Mouse (Mus musculus) kidney, adult 18-20 months (tissue): ENCODE data around the gene Gm20388.
"Not testable (repeated sequence)": the region's sequence is repeated elsewhere in the genome, so short reads cannot be mapped to it uniquely, and the experiment has no call there.

Experiments used
- DNase-seq: peaks from one replicate; pipeline ENCODE4 v3.0.0; 2021

Gm20388 gene

DNA sequence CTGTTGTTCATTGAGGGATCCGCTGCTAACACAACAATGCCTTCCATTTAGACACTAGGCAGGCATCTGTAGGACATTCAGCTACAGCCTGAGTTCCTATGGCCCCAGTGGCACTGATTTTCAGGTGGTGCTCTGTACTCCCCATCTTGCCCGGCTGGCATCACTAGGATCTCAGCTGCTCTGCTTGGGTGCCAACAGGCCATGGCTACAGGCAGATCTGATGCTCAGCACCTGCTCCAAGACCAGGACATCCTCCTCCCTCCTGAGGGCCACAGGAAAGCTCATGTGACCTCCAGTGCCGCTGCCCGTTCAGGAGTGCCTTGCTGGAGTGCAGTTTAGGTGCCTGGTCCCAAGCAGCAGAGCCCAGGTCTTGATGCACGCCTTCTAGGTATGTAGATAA is 1721.8 kb downstream of the Gm20388 start:
- no peak for DNase-seq

DNA sequence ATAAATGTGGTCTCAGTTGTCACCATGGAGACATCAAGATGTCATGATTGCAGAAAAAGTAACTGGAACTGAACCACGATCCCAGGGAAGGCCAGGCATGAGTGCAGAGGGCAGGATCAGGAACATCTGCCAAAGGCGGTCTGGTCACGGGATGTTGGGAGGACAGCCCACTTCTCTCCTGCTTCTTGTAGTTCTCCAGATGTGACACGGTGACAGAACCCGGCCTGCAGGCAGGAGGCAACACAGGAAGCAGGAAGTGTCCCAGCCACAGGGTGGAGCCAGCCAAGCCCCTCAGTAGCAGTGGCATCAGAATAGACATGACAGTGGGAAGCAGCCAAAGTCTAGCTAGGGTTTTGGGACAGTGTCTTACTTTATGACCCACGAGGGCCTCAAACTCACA is 1724.9 kb downstream of the Gm20388 start:
- peak; percentile 65 for DNase-seq

DNA sequence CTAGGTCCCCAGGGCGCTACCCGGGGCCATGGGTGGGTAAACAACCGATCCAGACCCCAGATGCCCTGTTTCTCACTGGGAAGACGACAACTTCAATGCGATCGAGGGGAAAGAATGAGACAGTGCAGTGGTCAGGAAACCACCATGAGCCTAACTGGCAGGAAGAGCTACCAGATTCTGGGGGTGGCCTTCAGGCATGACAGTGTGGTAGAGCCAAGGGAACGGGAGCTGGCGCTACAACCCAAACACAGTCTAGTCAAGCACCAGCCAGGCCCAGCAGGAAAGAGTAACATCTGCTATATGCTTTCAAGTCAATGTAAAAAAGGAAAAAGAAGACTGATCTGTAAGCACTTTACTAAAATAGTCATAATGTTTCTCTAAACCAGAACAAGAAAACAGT is 1725.5 kb downstream of the Gm20388 start:
- no peak for DNase-seq

DNA sequence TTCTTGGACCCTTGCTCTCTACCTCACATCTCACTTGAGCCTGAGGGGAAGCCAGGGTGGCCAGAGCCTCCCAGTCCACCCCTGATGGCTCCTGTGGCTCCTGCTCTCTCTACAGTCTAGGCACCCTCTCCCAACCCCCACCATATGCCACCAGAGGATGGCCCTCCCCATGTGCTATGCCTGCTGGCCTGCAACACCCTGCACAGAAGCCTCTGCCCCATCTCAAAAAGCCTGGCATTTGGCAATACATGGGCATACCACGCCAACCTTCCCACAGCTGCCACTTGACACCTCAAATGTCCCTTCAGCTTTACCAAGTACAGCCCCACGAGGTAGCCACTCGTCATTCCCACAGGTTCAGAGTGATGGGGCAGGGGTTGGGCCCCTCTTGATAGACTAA is 1732.2 kb downstream of the Gm20388 start:
- DNase-seq: no peak

DNA sequence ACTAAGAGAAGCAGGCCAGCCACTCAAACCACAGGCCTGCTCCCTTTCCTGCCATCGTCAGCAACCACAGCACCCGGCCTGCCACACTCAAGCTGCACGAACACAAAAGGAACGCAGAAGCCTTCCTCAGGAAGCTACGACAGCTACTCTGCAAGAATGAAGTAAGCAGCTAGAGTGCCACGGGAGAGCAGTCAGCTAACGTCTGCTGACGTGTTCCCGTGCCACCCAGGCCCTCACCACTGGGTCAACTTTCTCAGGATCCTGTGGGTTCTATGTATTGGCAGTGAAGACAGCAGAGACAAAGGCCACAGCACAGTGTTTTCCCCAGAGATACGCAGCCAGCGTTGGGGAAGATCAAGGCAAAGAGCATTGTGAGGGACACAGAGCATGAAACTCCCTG is 1732.7 kb downstream of the Gm20388 start:
- DNase-seq: no peak

DNA sequence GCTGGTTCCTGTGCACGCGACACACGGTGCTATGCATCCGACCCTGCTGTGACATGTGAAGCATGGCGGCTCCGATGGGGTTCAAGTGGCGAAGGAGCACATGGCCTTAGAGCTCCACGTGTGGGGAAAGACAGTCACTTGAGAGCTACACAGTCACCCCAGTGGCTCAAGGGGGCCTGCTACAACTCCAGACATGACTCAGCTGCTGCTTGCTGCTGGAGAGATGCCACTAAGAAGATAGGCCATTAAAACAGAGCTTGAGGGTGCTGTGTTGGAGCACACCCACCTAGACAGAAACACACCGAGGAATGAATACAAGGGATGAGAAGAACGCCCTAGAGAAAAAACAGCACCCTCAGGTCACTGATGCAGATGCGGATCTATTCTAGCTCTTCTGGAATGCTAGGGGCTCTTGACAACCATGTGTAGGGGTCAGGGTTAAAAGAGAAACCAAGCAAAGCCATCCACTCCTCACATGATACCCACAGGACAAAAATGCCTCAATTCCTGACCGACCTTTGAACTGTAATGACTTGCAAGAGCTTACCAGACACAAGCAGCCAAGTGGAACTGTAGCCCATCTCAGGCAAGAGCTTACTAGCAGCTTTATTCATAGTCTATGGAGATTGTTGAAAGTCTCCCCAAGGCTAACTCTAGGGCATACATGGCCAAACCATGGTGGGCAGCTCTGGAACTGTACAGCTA is 1737.0 kb downstream of the Gm20388 start:
- peak; percentile 65 for DNase-seq

DNA sequence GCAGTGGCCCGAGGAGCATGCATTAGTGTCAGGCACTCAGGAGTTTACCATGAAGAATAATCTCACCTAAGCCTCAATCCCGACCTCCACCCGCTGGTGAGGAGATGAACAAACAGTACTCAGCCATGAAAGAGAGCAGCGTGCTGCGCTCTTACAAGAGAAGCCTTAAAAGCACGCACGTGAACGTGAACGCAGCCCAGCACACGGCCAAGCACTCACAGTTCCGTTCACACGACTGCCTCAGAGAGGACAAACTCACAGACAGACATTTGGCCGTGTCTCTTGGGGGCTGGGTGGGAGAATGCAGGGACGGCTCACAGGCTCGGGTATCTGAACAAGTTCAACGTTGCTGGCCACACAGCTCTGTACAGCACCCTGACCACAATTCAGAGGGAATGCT is 1737.8 kb downstream of the Gm20388 start:
- peak; percentile 49 for DNase-seq

DNA sequence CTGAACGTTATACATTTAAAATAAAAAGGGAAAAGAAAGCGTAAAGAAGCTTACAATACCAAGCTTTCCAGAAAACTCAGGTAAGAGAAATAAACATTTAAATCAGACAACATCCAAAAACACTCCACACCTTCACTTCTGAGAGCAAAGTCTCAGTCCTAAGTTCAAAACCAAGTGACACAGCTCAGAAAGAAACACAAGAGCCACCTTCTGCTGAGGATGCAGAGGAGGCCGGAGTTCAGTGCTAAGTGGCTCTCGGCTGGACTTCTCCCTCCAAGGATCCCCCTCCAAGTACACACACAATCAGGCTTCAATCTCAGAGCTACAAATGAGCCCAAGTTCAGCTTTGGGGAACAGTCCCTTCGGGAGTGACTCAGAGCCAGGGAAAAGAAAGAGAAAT is 1738.8 kb downstream of the Gm20388 start:
- DNase-seq: no peak

DNA sequence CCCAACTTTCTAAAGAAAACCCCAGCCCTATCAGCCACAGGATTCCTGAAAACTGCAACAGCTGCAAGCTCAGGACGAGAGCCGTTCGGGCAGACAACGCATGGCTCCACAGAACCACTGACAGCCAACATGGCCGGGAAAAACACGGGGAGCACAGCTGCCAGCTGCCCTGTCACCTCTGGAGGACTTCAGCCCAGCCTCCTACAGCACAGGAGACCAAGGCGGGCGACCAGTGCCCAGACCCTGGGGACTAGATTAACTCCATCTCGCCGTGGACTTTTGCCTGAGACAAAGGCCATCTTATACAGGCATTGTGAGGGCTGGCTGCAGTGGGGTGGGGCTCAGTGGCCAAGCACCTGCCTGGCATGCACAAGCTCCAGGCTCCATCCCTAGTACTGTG is 1739.3 kb downstream of the Gm20388 start:
- peak; percentile 54 for DNase-seq

DNA sequence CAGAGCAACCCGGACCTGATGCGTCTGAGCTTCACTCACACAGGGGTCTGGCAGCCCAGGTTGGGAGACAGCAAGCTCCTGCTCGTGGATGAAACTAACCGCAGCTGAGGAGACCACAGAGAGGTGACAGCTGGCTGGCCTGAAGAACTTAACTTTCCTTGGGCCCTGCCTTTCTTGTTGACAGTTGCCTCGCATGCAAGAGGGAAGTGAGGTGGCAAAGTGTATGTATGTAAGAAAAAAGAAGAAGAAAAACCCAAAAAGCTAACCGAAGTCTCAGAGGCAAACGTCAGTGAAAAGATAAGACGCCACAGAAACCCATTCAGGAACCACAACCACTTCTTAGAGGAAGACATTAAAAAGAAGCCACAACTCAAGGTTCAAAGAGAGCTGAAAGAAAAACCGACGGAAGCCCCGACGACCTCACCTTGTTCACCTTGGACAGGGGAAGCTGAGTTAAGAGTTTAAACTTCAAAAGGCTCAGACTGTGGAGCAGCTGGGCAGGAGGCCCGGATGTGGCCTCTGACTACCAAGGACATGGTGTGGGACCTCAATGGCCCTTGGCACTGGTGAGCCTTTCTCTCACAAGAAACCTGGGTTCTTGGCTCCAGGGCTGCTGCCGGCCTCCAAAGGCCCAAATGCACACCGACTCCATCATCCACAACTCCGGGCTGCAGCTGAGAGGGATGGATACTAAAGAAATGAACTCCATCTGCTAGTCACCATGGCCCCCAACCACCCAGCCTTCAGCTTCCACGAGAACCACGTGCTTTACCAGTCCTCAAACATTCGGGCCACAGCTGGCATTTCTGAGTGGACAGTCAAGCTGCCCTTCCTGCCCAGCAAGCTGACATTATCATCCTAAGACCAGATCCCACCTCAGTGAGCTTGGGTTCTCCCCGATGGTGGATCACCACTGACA is 1740.0 kb downstream of the Gm20388 start:
- peak; percentile 57 for DNase-seq

DNA sequence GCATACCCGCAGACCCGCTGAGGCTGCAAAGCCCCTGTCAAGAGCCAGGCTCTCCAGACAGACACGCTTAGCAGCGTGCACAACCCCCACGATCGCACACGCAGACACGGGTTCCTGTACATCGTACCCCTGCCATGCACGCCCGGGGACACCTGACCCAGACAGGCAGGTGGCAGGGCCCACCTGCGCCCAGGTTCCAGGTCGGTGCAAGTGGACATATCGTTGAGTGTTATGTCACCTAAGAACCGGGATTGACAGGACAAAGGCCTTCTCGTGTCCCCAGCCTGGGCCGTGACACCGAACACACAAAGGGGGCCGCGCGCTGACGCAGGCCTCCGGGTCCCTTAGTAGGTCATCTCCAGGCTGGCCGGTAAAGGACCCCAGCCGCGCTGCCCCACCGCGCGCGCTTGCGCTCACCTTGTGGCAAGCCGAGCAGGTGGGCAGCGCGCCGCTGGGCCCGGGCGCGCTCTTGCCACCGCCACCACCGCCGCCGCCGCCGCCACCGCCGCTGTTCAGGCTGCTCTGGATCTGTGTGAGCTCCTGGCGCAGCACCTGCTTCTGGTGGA is 1740.8 kb downstream of the Gm20388 start:
- DNase-seq: no peak

DNA sequence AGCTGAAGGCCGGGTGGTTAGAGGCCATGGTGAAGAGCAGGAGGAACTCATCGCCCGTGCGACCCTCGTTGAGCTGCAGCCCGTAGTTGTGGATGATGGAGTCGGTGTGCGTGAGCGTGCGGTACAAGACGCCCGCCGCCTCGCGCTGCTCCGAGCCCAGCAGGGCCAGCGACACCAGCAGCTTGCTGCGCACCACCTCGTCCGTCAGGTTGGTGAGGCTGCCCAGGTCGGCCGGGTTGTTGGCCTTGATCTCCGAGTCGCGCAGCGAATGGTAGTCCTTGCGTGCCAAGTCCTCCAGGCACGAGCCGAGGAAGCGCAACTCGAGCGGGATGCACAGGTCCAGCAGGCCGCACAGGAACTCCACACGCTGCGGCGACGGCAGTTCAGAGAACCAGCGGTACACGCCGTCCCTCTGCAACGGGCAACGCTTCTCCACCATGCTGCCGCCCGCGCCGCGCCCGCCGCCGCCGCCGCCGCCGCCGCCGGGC is 1741.3 kb downstream of the Gm20388 start:
- DNase-seq: peak; percentile 68

DNA sequence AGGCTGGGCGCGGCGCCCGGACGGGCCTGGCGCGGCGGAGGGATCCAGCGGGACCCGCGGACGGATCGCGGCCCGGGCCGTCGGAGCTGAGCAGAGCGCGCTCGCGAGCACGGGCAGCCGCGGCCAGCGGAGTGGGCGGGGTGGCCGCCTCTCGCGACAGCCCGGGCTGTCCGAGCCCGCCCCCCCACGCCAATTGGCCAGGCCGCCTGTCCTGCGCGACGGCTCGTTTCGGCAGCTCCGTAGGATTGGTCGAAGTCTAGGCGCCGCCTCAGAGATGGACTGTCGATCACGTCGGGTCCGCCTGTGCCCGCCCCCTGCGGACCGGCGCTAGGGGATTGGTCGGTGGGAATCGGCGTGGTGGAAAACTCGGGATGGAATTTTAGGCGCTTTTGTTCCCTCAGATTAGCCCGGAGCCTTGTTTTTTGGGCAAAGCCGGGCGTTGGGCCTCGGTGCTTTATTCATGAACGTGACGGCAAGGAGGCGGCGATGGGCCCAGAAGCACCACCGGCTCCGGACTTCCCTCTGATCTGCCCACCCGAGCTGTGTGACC is 1742.2 kb downstream of the Gm20388 start, which contains the start of gene Zcchc14:
Gene Zcchc14 (minus strand): TSS at position 128 of the 550 bp plus-strand sequence.
- DNase-seq: peak; percentile 96

DNA sequence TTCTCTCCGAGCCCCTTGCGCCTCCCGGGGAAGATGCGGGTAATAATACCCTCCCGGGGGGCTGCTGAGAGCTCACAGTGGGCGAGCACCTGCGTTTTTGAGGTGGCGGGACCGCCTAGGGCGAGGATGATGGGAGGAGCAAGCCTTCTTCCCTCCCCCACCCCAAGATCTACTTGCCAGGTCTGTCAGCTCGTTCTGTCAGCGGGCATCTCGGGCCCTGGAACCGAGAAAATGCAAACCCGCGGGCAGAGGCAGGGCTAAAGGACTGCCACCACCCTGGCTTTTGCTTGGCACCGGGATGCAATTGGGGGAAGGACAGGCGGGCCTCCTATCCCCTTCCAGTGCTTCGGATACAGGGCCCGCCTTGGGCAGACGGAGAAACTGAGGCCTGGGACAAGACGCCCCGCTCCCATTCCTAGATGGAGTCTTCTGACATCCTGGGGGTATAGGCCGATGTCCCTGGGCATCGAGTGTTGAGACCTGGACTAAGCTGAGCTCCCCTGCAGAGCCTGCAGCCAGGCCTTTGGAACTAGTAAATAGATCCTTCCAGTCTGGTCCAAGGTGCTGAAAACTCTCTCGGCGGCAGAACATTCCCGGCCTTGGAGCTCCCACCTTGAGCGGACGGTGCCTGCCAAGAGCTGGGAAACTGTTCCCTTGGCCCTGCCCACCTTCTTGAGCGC is 1742.8 kb downstream of the Gm20388 start:
- DNase-seq: no peak

DNA sequence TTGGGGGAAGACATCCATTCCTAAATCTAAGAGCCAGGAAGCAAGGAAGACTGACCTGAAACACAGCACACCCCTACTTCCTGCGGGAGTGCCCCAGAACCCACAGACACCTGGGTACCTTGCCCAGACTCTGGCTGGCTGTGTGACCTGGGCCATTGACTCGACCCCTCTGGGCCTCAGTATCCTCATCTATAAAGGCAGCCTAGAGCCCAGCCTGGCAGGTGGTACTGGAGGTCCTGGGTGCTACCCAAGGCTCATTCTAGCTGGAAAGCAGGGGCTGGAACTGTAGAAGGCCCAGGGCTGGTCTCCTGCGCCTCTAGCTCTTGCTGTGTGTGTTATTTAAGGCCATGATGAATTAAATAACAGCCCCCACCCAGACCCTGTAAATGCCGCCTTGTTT is 1743.5 kb downstream of the Gm20388 start:
- DNase-seq: no peak

DNA sequence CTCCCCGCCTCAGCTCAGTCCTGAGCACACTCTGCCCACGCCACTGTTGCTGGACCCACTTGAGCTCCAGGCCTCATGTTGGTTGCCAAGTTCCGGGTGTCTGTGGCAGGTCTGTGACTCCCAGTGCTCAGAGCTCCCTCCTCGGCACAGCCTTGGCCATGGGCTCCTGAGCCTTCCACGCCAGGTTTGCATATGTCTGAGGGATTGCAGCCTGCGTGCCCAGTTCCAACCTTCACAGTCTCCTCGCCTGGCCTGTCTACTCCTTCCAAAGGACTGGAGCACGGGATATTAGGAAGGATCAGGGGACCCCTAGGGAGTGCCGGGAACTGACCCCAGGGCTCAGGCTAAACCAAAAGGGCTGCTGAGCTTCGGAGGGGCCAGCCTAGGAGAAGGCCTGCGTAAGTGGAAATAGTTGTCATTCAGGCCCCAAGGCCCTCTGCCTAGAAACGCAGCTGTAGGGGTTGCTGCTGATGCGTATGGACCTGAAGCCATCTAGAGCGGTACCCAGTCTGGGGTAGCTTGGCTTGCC is 1744.4 kb downstream of the Gm20388 start:
- DNase-seq: no peak

DNA sequence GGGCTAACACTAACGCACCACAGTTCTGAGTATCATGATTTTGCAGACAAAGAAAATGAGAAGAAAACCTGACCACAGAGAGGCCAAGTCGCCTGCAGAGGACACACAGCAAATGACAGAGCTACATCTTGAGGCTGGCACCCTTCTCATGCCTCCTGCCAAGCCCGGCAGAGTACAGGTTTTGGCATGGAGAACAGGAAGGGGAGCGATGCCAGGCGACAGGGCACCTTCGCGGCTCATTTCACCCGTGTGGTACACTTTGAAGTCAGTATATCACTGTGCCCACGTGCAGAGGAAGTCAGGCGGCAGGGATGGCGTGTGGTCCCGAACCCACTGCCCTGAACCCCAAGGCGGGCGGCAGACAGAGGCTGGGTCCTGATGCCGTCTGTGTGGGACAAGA is 1750.0 kb downstream of the Gm20388 start:
- DNase-seq: peak; percentile 71

DNA sequence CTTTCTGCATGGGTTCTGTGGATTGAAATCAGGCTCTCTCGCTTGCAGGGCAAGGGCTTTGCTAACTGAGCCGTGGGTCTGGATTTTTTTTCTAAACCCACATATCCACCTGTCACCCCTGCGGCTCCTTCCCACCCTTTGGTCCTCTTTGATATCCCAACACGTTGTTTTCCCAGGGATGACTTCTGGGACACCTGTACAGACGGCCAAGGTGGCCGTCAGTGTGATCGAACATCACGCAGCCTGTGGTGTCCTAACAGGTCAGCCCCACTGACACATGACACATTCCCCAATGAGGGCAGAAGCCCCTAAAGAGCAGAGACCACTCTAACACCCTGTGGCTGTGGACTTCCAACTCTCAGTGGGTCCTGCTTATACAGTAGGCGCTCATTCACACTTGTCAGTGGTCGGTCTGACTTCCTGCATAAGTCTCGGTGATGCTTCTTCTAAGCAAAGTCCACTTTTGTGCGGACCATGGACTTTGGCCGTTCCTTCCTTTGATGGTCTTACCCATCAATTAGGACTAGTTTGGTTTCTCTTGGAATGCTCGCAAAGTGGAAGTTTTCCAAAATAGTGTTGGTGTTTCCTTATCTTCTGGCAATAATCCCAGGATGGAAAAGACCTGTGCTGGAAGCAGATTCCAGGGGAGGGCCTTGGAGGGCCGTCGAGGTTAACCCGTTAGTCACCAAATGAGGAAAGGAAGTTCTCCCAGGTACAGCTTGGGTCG is 1751.2 kb downstream of the Gm20388 start:
- DNase-seq: peak; percentile 54

DNA sequence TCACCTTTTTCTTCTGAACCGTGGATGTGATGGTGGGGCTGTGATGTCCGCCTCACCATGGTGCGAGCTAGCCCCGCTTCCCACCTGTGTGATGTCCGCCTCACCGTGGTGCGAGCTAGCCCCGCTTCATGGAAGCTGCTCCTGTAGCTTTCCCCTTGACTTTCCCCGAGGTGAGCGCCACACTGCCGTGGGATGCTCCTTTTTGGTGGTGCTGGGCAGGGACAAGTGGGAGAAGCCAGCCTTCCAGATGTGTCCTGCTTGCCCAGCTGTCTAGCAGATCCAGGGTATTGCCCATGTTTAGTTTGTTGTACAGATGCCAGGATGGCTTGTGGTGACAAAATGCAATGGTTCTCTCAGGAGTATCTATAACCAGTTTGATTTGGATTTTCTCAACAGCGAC is 1752.5 kb downstream of the Gm20388 start:
- no peak for DNase-seq

DNA sequence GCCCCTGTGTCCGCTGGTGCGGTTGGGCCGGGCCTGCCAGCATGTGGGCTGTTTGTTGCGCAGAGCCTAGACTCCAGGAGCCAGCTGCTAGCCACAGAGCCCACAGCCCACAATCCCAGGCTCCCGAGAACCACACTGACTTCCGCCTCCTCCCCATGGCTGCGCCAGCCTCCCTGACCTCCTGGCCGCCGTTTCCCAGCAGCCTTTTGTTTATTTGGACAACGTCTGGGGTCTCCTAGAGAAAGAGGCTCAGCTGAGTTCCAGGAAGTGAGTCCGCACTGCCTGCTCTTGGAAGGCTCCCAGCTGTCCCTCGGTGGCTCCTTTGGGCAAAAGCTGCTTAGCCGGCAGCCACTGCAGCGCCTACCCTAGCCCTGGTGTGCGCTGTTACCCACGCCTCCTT is 1754.7 kb downstream of the Gm20388 start:
- peak; percentile 70 for DNase-seq

DNA sequence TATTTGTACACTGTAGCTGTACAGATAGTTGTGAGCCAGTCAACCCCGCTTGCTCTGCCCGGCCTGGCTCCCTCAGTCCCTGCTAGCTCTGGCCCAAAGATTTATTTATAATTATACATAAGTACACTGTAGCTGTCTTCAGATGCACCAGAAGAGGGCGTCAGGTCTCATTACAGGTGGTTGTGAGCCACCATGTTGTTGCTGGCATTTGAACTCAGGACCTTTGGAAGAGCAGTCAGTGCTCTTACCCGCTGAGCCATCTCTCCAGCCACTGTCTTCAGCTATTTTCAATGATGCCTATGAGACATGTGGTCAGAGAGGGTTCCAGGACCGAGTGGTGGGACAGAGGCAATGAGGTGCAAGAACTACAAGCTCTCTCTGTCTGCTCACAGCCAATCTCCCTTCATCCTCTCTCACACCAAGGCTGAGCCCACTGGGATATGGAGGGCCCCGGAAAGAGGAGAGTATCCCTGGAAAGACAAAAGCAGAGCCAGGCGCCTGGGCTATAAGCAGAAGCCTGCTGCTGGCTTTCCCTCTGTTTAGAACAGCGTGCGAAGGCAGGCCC is 1757.4 kb downstream of the Gm20388 start:
- not testable (repeated sequence) for DNase-seq
